Mouse (Mus musculus) right cerebral cortex, postnatal 25 days (tissue): ENCODE measurements around the gene U2af1l4.

ENCODE experiments used
- DNase-seq: peaks from one replicate; pipeline ENCODE4 v3.0.0; 2022

Gene U2af1l4

DNA sequence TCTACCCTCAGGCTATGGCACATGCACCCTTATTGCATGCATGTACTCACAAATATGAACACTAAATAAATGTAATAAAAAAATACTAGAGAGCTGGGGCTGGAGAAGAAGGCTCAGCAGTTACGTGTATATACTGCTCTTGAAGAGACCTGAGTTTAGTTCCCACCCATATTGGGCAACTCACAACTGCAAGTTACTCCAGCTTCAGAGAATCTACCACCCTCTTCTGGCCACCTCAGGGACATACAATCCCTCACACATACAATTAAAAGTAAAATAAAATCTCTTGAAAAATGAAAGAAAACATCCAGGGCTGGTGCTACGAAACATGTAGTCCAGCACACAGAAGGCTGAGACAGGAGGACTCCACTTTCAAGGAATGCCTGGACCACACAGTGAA is 51.4 kb downstream of the U2af1l4 start:
- no peak for DNase-seq
